Mouse (Mus musculus) C2C12 (cell line): ENCODE measurements around the gene Syne2.

Experiments used
- CTCF ChIP-seq: IDR thresholded peaks from one replicate; pipeline ENCODE4 v1.5.1; 2011; ENCODE audit not compliant: control insufficient read depth, insufficient read depth, insufficient read length
- MAX ChIP-seq: IDR thresholded peaks from one replicate; pipeline ENCODE4 v1.6.1; 2011; ENCODE audit warnings: mild to moderate bottlenecking, control low read depth
- MYOD1 ChIP-seq: IDR thresholded peaks from one replicate; pipeline ENCODE4 v1.6.1; 2011; ENCODE audit warnings: low read depth; ENCODE audit not compliant: control insufficient read depth, insufficient read length

DNA sequence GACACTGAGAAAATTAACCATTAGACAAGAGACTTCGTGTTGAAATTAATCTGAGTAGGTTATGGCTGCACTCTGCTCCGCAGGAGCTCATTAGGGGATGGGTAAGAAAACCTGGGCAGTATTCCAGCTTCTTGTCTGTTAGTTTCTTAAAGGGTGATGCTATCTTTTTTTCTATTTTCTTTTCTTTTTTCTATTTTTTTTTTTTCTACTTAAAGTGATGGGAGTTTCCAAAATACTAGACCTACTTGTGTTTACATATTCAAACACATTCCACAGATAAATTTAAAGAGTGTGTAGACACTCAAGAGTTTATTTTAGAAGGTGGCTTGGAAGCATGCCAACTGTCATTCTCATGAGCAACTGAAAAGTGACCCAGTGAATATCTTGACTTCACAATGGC lies 177.2 kb downstream of the Syne2 start:
- no peak for TF ChIP-seq MAX
- TF ChIP-seq MYOD1, result no peak
- no peak for TF ChIP-seq CTCF
